Comparison of ENCODE assay signal across 14 mouse cellular contexts in genomic region chr7:19755008-19755407, GRCm38 (mm10). TPM values are rescaled to one million over a fixed set of nuclear protein-coding genes. Genes with fewer than 3 reads are reported as not detected.
DNase-seq lines count a peak whose midpoint lies in the region; ATAC-seq and TF ChIP-seq lines count a peak whose summit lies in the region.
"Had no signal": no experiment of that assay in that cellular context is flagged by ENCODE, and none has a peak within 500 bp of the region (broad histone marks: within the 10 kb centered on the region; RNA-seq: fewer than 3 reads in every experiment).

No protein-coding gene starts in this region.

- WGBS in kidney, adult 2 months, result 80% methylated on average over 2 of the region's 2 CpGs
- WGBS in lung, embryonic 15.5 days, result 75% methylated on average over 2 of the region's 2 CpGs
- 88% methylated on average over 2 of the region's 2 CpGs for WGBS in heart, embryonic 15.5 days
- 81% methylated on average over 2 of the region's 2 CpGs for WGBS in stomach, embryonic 16.5 days
- 85% methylated on average over 2 of the region's 2 CpGs for WGBS in forebrain, embryonic 12.5 days
- WGBS in neural tube, embryonic 15.5 days, result 78% methylated on average over 2 of the region's 2 CpGs

- H3K4me2 ChIP-seq in lung, embryonic 15.5 days, result no peak overlapping the region
- peak overlapping the region; percentile 52; the same call in 1 of the 2 replicates for H3K4me2 ChIP-seq in heart, embryonic 15.5 days
- no peak overlapping the region for H3K4me2 ChIP-seq in stomach, embryonic 16.5 days (ENCODE audit: low read depth, low read length)
- no peak overlapping the region for H3K4me2 ChIP-seq in forebrain, embryonic 12.5 days
- H3K4me2 ChIP-seq in neural tube, embryonic 15.5 days, result no peak overlapping the region
- H3K4me2 ChIP-seq: embryonic facial prominence, embryonic 12.5 days; forebrain, embryonic 13.5 days; hindbrain, embryonic 12.5 days; limb, embryonic 15.5 days had no signal

- 0 out of 2 replicates have a peak, but pooled peaks have one; percentile 13 for TF ChIP-seq CTCF in kidney, adult 2 months (conservative IDR thresholded peaks at IDR 0.05; ENCODE audit: insufficient read depth, insufficient read length, low read depth, low read length)

- H3K4me1 ChIP-seq in kidney, adult 2 months (ENCODE audit: control insufficient read depth, insufficient read depth, low read length), result peaks cover 6% of the 10 kb centered on the region; the same call in 1 of the 2 replicates
- H3K4me1 ChIP-seq in lung, embryonic 15.5 days, result peaks cover 47% of the 10 kb centered on the region
- H3K4me1 ChIP-seq in heart, embryonic 15.5 days (replicated peaks), result peaks cover 60% of the 10 kb centered on the region
- H3K4me1 ChIP-seq in stomach, embryonic 16.5 days (ENCODE audit: control insufficient read depth, insufficient read depth, low read length), result peaks cover 30% of the 10 kb centered on the region
- H3K4me1 ChIP-seq in forebrain, embryonic 12.5 days, result peaks cover 6% of the 10 kb centered on the region
- H3K4me1 ChIP-seq in neural tube, embryonic 15.5 days, result peaks cover 8% of the 10 kb centered on the region

- H3K9me3 ChIP-seq in lung, embryonic 15.5 days, result no peaks in the 10 kb centered on the region
- H3K9me3 ChIP-seq in heart, embryonic 15.5 days (replicated peaks), result no peaks in the 10 kb centered on the region
- no peaks in the 10 kb centered on the region for H3K9me3 ChIP-seq in stomach, embryonic 16.5 days (replicated peaks; ENCODE audit: control insufficient read depth, low read length)
- no peaks in the 10 kb centered on the region for H3K9me3 ChIP-seq in forebrain, embryonic 12.5 days
- H3K9me3 ChIP-seq in neural tube, embryonic 15.5 days (replicated peaks), result no peaks in the 10 kb centered on the region
- H3K9me3 ChIP-seq: embryonic facial prominence, embryonic 12.5 days; forebrain, embryonic 13.5 days; hindbrain, embryonic 12.5 days; limb, embryonic 15.5 days had no signal

- no peak for TF ChIP-seq POLR2A in kidney, adult 2 months (IDR thresholded peaks at IDR 0.05; ENCODE audit: low read depth, low read length)

- H3K27me3 ChIP-seq in kidney, adult 2 months (replicated peaks; ENCODE audit: control insufficient read depth, insufficient read depth, low read length), result no peaks in the 10 kb centered on the region
- no peaks in the 10 kb centered on the region for H3K27me3 ChIP-seq in lung, embryonic 15.5 days
- H3K27me3 ChIP-seq in heart, embryonic 15.5 days, result no peaks in the 10 kb centered on the region
- no peaks in the 10 kb centered on the region for H3K27me3 ChIP-seq in stomach, embryonic 16.5 days (ENCODE audit: control insufficient read depth, insufficient read depth, low read length)
- no peaks in the 10 kb centered on the region for H3K27me3 ChIP-seq in forebrain, embryonic 12.5 days
- H3K27me3 ChIP-seq in neural tube, embryonic 15.5 days (replicated peaks), result no peaks in the 10 kb centered on the region
- H3K27me3 ChIP-seq: embryonic facial prominence, embryonic 12.5 days; forebrain, embryonic 13.5 days; hindbrain, embryonic 12.5 days; limb, embryonic 15.5 days had no signal

- H3K9ac ChIP-seq in lung, embryonic 15.5 days, result no peak overlapping the region
- 0 out of 2 replicates have a peak overlapping the region, but pooled peaks have one; percentile 10 for H3K9ac ChIP-seq in heart, embryonic 15.5 days
- no peak overlapping the region for H3K9ac ChIP-seq in stomach, embryonic 16.5 days (ENCODE audit: low read length)
- H3K9ac ChIP-seq in forebrain, embryonic 12.5 days, result no peak overlapping the region
- H3K9ac ChIP-seq in neural tube, embryonic 15.5 days (replicated peaks), result no peak overlapping the region
- H3K9ac ChIP-seq: embryonic facial prominence, embryonic 12.5 days; forebrain, embryonic 13.5 days; hindbrain, embryonic 12.5 days; limb, embryonic 15.5 days had no signal

- no peak overlapping the region for H3K4me3 ChIP-seq in kidney, adult 2 months (ENCODE audit: insufficient read depth, low read depth, low read length)
- no peak overlapping the region for H3K4me3 ChIP-seq in lung, embryonic 15.5 days
- no peak overlapping the region for H3K4me3 ChIP-seq in heart, embryonic 15.5 days
- no peak overlapping the region for H3K4me3 ChIP-seq in stomach, embryonic 16.5 days (replicated peaks; ENCODE audit: low read length)
- H3K4me3 ChIP-seq in forebrain, embryonic 12.5 days (replicated peaks), result no peak overlapping the region
- H3K4me3 ChIP-seq in neural tube, embryonic 15.5 days (replicated peaks), result no peak overlapping the region
- H3K4me3 ChIP-seq: embryonic facial prominence, embryonic 12.5 days; forebrain, embryonic 13.5 days; hindbrain, embryonic 12.5 days; limb, embryonic 15.5 days had no signal

- no peak for ATAC-seq in lung, embryonic 15.5 days (ENCODE audit: borderline replicate concordance, extremely low read depth, low FRiP score, low TSS enrichment)
- no peak for ATAC-seq in heart, embryonic 15.5 days (replicated peaks; ENCODE audit: insufficient number of reproducible peaks, insufficient read depth, low FRiP score, low read depth)
- no peak for ATAC-seq in stomach, embryonic 16.5 days (ENCODE audit: insufficient read depth, low FRiP score)
- no peak for ATAC-seq in forebrain, embryonic 12.5 days (ENCODE audit: low FRiP score)
- no peak for ATAC-seq in neural tube, embryonic 15.5 days (ENCODE audit: low FRiP score)
- ATAC-seq: forebrain, embryonic 13.5 days had no signal

- H3K27ac ChIP-seq in kidney, adult 2 months (ENCODE audit: insufficient read depth, low read depth, low read length), result peak overlapping the region; percentile 88
- peak overlapping the region; percentile 84 for H3K27ac ChIP-seq in lung, embryonic 15.5 days
- peak overlapping the region; percentile 95 for H3K27ac ChIP-seq in heart, embryonic 15.5 days
- H3K27ac ChIP-seq in stomach, embryonic 16.5 days (ENCODE audit: low read length), result peak overlapping the region; percentile 86
- no peak overlapping the region for H3K27ac ChIP-seq in forebrain, embryonic 12.5 days
- H3K27ac ChIP-seq in neural tube, embryonic 15.5 days (replicated peaks), result no peak overlapping the region
- H3K27ac ChIP-seq: embryonic facial prominence, embryonic 12.5 days; forebrain, embryonic 13.5 days; hindbrain, embryonic 12.5 days had no signal

- no peak for DNase-seq in kidney, adult 2 months
- DNase-seq in kidney, postnatal 25 days, result no peak
- DNase-seq in lung, postnatal 36 days, result no peak
- DNase-seq: adrenal gland, postnatal 10 days; cerebellum, postnatal 25 days had no signal

- H3K36me3 ChIP-seq in kidney, adult 2 months (ENCODE audit: control insufficient read depth, insufficient read depth, low read length), result no peaks in the 10 kb centered on the region
- H3K36me3 ChIP-seq in lung, embryonic 15.5 days, result peaks cover 23% of the 10 kb centered on the region
- peaks cover 20% of the 10 kb centered on the region for H3K36me3 ChIP-seq in heart, embryonic 15.5 days
- 0 out of 2 replicates have a peak, but pooled peaks cover 5% of the 10 kb centered on the region for H3K36me3 ChIP-seq in stomach, embryonic 16.5 days (ENCODE audit: control insufficient read depth, insufficient read depth, low read length)
- no peaks in the 10 kb centered on the region for H3K36me3 ChIP-seq in forebrain, embryonic 12.5 days (replicated peaks)
- H3K36me3 ChIP-seq in neural tube, embryonic 15.5 days, result no peaks in the 10 kb centered on the region
- H3K36me3 ChIP-seq: hindbrain, embryonic 12.5 days had no signal

RNA-seq across cellular contexts. Expression of gene Nectin2, which starts 4.7 kb away (rescaled TPM):
- polyA plus RNA-seq in kidney, adult 2 months (2012; rRNA removed), result 44.5 and 47.7 TPM in 2 replicates
- 133 and 140 TPM in 2 replicates for polyA plus RNA-seq in lung, embryonic 15.5 days (2015; fragmentation: Nextera tagmentation; extraction: Ambion mirVana)
- polyA plus RNA-seq in heart, embryonic 15.5 days (2015; fragmentation: Nextera tagmentation; extraction: Ambion mirVana), result 66.5 and 81.4 TPM in 2 replicates
- polyA plus RNA-seq in stomach, embryonic 16.5 days (2015; fragmentation: Nextera tagmentation; extraction: Ambion mirVana), result 98.6 and 104 TPM in 2 replicates
- 45.9 and 47.3 TPM in 2 replicates for polyA plus RNA-seq in forebrain, embryonic 12.5 days (2016; fragmentation: Nextera tagmentation; extraction: Ambion mirVana)
- 56.5 and 68.7 TPM in 2 replicates for polyA plus RNA-seq in neural tube, embryonic 15.5 days (2015; fragmentation: Nextera tagmentation; extraction: Ambion mirVana)

RNA-seq across cellular contexts. Expression of gene Bcam, which starts 15.8 kb away (rescaled TPM):
- polyA plus RNA-seq in kidney, adult 2 months (2012; rRNA removed), result 237 and 272 TPM in 2 replicates
- 313 and 345 TPM in 2 replicates for polyA plus RNA-seq in lung, embryonic 15.5 days (2015; fragmentation: Nextera tagmentation; extraction: Ambion mirVana)
- 358 and 380 TPM in 2 replicates for polyA plus RNA-seq in heart, embryonic 15.5 days (2015; fragmentation: Nextera tagmentation; extraction: Ambion mirVana)
- 118 and 122 TPM in 2 replicates for polyA plus RNA-seq in stomach, embryonic 16.5 days (2015; fragmentation: Nextera tagmentation; extraction: Ambion mirVana)
- polyA plus RNA-seq in forebrain, embryonic 12.5 days (2016; fragmentation: Nextera tagmentation; extraction: Ambion mirVana), result 8.9 and 10.9 TPM in 2 replicates
- polyA plus RNA-seq in neural tube, embryonic 15.5 days (2015; fragmentation: Nextera tagmentation; extraction: Ambion mirVana), result 26.3 and 37.0 TPM in 2 replicates

RNA-seq across cellular contexts. Expression of gene Tomm40, which starts 39.8 kb away (rescaled TPM):
- 83.9 and 86.3 TPM in 2 replicates for polyA plus RNA-seq in kidney, adult 2 months (2012; rRNA removed)
- polyA plus RNA-seq in lung, embryonic 15.5 days (2015; fragmentation: Nextera tagmentation; extraction: Ambion mirVana), result 149 and 157 TPM in 2 replicates
- 142 and 164 TPM in 2 replicates for polyA plus RNA-seq in heart, embryonic 15.5 days (2015; fragmentation: Nextera tagmentation; extraction: Ambion mirVana)
- polyA plus RNA-seq in stomach, embryonic 16.5 days (2015; fragmentation: Nextera tagmentation; extraction: Ambion mirVana), result 65.2 and 81.8 TPM in 2 replicates
- 136 and 149 TPM in 2 replicates for polyA plus RNA-seq in forebrain, embryonic 12.5 days (2016; fragmentation: Nextera tagmentation; extraction: Ambion mirVana)
- 155 and 171 TPM in 2 replicates for polyA plus RNA-seq in neural tube, embryonic 15.5 days (2015; fragmentation: Nextera tagmentation; extraction: Ambion mirVana)

RNA-seq across cellular contexts. Expression of gene Cblc, which starts 41.6 kb away (rescaled TPM):
- 24.4 and 32.6 TPM in 2 replicates for polyA plus RNA-seq in kidney, adult 2 months (2012; rRNA removed)
- 15.2 and 16.1 TPM in 2 replicates for polyA plus RNA-seq in lung, embryonic 15.5 days (2015; fragmentation: Nextera tagmentation; extraction: Ambion mirVana)
- polyA plus RNA-seq in heart, embryonic 15.5 days (2015; fragmentation: Nextera tagmentation; extraction: Ambion mirVana), result 0.47 and 2.5 TPM in 2 replicates
- 31.2 and 32.9 TPM in 2 replicates for polyA plus RNA-seq in stomach, embryonic 16.5 days (2015; fragmentation: Nextera tagmentation; extraction: Ambion mirVana)
- polyA plus RNA-seq in forebrain, embryonic 12.5 days (2016; fragmentation: Nextera tagmentation; extraction: Ambion mirVana), result 0.47 and 0.56 TPM in 2 replicates
- polyA plus RNA-seq in neural tube, embryonic 15.5 days (2015; fragmentation: Nextera tagmentation; extraction: Ambion mirVana), result 0.69 and 2.2 TPM in 2 replicates
- polyA plus RNA-seq: forebrain, embryonic 13.5 days had no signal

RNA-seq across cellular contexts. Expression of gene Apoe, which starts 56.0 kb away (rescaled TPM):
- 922 and 939 TPM in 2 replicates for polyA plus RNA-seq in kidney, adult 2 months (2012; rRNA removed)
- polyA plus RNA-seq in lung, embryonic 15.5 days (2015; fragmentation: Nextera tagmentation; extraction: Ambion mirVana), result 458 and 503 TPM in 2 replicates
- 596 and 739 TPM in 2 replicates for polyA plus RNA-seq in heart, embryonic 15.5 days (2015; fragmentation: Nextera tagmentation; extraction: Ambion mirVana)
- 385 and 438 TPM in 2 replicates for polyA plus RNA-seq in stomach, embryonic 16.5 days (2015; fragmentation: Nextera tagmentation; extraction: Ambion mirVana)
- polyA plus RNA-seq in forebrain, embryonic 12.5 days (2016; fragmentation: Nextera tagmentation; extraction: Ambion mirVana), result 115 and 128 TPM in 2 replicates
- polyA plus RNA-seq in neural tube, embryonic 15.5 days (2015; fragmentation: Nextera tagmentation; extraction: Ambion mirVana), result 643 and 683 TPM in 2 replicates

Comparison
In these comparisons a context has a peak if more than half of its experiments do, and no peak if none do; other contexts are left out.
1. H3K27ac ChIP-seq: peak in kidney, adult 2 months (single experiment), lung, embryonic 15.5 days (single experiment), heart, embryonic 15.5 days (single experiment) and stomach, embryonic 16.5 days (single experiment); none in forebrain, embryonic 12.5 days (single experiment) and neural tube, embryonic 15.5 days (single experiment).